Mouse (Mus musculus): Measurements from ENCODE around the gene Gp9. TPM values are rescaled to one million over a fixed set of nuclear protein-coding genes. Genes with fewer than 3 reads are reported as not detected.
"Not testable (repeated sequence)": the region's sequence is repeated elsewhere in the genome, so short reads cannot be mapped to it uniquely, and the experiment has no call there.

Gene Gp9
- total RNA-seq, 2 experiments from 2014 or later, result 0.94 to 1.1 TPM

DNA sequence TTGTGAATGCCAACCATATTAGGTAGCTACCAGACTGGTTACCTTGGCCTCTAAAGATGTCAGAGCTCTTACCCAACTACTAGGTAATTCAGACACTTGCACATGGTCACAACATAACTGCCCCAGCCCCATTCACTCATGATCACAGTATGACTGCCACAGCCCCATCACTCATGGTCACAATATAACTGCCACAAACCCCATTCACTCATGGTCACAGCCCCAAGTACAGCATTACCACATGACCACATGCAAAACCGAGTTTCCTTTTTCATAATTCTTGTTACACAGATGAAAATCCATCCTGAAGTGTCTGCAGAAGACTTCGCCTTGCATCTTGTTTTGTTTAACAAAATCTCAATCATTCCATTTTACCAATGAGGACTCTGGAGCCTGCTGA, 29.8 kb upstream of the Gp9 start:
- intact Hi-C loops (cut with DNase I), result no loop called here
- no peak for DNase-seq

DNA sequence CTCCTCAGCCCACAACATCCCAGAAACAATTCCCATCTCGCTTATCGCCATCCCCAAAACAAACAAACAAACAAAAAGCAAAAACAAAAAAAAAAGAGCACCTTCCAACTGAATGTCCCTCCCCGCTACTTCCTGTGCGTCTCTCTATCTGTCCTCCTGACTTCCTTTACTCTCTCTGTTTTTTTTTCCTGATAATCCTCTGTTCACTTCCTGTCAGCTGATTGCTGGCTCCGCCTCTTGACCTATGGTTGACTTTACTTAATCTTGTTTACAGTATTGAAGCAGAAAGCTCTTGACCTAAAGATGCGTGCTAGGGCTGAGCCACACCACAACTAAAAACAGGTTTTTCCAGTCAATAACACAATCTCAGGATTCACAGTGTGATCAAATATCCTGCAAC, 29.3 kb upstream of the Gp9 start:
- no peak for DNase-seq
- intact Hi-C loops (cut with DNase I), result no loop called here

DNA sequence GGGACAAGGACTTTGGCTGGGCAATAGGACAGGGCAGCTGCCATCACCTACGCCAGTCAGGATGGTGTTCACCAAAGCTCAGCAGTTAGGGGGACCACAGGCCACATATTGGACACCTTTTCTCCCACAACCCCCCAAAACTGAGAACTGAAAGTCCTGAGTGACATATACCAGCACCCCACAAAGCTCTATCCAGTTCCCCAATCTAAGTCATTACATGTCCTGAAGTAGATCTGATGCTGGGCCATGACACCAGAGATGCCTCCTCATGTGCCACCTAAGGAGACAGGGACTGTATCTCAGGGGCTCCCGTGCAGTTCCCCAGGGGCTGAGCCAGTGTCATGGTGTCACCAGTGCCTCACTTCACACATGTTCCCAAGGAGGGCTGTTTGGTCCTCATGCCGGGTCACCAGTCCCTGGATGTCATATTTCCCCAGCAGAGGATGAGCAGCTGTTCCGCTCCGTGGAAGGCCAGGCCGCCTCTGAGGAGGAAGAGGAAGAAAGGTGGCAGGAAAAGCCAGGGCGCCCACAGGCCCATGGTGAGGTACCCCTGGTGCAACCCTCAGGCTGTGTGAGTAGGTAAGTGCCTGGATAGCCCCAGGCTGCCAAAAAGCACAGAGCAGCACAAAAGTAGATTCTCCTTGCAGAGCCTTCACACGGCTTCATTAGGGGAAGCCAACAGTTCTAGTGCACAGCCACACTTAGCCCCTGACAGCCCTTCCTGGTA, 27.5 kb upstream of the Gp9 start:
- DNase-seq, result no peak
- intact Hi-C loops (cut with DNase I), result no loop called here

DNA sequence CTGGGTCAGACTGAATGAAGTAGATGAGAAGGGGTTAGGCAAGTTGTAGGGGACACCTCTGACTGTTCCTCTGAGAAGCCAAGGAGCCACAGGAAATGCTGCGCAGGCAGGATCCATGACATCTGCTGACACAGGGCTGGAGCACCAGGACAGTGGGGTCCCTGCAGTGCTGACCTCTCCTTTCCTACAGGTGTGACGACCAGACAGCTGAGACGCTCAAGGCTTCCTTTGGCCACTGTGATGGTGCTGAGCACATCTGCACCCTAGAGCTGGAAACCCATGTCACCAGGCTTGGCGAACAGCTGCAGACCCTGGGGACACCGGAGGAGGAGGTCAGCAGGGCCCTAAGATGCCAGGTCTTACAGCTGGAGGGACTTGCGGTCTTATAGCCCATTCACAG, 26.3 kb upstream of the Gp9 start:
- intact Hi-C loops (cut with DNase I), result no loop called here
- no peak for DNase-seq

DNA sequence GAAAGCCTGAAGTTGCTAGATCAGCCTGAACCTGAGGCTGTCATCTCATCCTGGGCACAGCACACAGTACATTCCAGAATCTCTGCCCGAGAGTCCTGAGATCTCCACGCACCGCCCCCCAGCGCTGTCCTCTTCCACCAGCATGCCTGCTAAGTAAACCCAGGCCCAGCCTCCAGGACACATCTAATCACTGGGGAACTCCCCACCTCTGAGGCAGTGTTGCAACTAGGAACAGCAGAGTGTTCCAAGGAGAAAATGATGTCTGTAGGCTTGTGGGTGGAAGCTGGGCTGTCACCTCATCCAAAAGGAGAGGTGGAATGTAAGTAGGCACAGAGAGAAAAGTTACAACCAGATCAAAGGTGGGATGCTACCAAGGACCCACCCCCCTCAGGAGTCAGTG, 22.7 kb upstream of the Gp9 start:
- intact Hi-C loops (cut with DNase I), result no loop called here
- no peak for DNase-seq

DNA sequence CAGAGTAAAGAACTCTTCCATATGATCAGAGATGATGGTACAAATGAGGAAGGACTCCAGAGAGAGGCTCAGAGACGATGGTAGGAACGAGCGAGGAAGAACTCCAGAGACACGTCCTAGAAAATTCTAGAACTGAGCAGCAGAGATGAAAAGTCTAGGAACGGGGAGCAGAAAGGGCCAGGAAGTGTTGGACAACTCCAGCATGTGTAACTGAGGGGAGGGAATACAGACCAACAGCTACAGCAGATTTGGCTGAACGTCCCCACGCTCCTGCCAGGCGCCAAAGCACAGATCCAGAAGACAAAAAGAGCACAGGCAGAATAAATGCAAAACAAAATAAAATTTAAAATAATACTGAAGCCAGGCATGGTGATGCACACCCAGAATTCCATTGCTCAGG, 21.0 kb upstream of the Gp9 start:
- intact Hi-C loops (cut with DNase I), result no loop called here
- no peak for DNase-seq

DNA sequence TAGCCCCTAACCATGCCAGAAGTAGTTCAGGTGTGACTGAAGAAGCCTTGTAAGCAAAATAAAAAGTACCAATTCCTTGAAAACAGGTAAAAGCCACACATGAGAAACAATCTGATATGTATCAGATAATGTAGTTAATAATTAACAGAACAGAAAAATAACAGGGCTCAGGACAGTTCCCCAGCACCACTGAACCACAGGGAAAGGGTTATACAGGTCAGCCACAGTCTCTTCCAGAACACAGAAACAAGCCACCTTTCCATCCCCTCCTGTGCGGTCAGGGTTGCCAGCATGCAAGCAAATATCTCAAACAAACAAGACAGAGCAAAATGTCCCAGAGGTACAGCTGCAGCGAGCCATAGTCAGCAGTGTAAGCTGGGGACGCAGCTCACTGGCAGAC, 18.5 kb upstream of the Gp9 start:
- intact Hi-C loops (cut with DNase I), result no loop called here

DNA sequence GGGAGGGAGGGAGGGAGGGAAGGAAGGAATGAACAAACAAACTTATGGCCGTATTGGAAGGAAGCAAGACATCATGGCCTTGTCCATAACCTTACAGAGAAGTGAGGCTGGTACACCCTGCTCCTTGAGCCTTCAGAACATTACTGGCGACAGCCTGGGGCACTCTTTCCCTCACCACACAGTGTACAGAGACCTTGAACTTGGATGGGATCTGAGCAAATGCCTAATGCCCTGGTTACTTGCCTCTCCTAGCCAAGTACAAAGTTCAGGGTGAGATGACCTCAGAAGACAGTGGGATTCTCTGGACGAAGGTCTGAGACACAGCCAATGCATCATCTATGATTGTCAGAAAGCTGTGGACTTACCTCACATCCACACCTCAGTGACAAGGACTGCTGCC, 18.0 kb upstream of the Gp9 start:
- no peak for DNase-seq
- intact Hi-C loops (cut with DNase I), result loop anchor here (5.0 kb wide), 3 partner anchors 77 to 237 kb away; partner anchors contain the start of genes Copg1, Gm45140 and Isy1

More for the DNA sequence above, 18.5 kb upstream of the Gp9 start:
- DNase-seq, result no peak

DNA sequence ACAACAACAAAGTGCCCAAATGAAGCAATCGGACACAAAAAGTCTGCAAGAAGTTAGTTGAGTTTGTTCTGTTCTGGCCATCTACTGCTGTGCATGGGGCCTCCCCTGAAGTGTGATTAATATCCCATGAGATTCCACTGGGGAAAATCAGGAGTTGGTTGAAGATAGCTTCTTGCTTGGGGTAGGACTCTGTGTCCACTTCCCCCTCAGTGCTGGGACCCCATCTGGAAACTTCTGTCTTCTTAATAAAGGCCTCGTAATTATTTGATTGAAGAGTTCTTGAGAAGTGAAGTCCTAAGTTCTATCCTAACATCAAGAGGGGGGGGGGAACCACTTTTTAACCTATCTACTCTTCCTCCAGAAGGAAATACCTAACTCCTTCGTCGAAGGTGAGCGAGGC, 15.7 kb upstream of the Gp9 start:
- DNase-seq, result no peak
- intact Hi-C loops (cut with DNase I), result loop anchor here (5.0 kb wide), 3 partner anchors 75 to 235 kb away; partner anchors contain the start of genes Copg1, Gm45140 and Isy1

DNA sequence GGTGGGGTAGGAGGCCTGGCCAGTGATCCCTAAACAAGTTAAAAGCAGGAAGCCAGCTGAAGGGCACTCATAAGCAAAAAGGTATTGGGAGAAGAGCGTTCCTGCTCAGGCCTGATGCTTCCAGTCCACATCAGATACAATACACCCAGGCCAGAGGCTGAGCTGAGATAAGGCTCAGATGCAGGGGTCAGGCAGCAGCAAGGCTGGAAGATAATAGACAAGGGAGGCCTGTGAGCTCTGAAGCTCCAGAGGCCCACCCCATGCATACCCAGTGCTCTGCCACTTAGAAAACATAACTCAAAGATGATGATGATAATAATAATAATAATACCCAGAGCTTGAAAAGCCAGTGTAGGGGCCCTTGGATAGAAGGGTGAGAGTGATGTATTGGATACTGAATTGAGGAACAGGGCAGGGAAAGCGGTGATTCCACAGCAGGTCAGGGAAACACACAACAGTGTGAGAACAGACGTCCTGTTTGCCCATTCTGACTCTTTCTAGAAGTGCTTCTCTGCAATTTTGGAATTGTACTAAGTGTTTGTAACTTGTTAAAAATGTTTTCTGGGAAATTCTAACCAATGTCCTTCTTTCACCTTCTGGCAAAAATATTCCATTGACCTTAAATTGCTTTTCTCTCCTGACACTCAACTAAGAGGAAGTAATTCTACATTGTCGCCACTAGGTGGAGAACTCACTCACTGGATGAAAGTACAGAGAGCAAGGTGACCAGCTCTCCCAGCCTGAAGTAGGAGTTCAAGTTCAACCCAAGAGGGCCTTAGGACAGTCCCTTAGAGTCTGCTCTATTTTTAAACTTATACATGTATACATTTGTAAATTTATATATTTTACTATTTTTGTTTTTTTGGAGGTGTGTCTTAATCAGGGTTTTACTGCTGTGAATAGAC, 14.2 kb upstream of the Gp9 start:
- intact Hi-C loops (cut with DNase I), result loop anchor here (5.0 kb wide), 3 partner anchors 74 to 234 kb away; partner anchors contain the start of genes Copg1, Gm45140 and Isy1
- no peak for DNase-seq

DNA sequence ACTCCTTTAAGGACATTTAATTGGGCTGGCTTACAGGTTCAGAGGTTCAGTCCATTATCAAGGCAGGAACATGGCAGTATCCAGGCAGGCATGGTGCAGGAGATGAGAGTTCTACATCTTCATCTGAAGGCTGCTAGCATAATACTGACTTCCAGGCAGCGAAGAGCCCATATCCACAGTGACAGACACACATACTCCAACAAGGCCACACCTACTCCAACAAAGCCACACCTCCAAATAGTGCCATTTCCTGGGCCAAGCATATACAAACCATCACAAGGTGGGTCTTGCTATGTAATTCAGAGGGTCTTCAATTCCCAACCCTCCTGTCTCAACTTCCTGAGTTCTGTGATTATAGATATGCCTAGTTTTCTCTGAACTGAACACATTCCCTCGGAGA, 13.6 kb upstream of the Gp9 start:
- not testable (repeated sequence) for DNase-seq
- intact Hi-C loops (cut with DNase I), result loop anchor here (5.0 kb wide), 3 partner anchors 73 to 233 kb away; partner anchors contain the start of genes Copg1, Gm45140 and Isy1

DNA sequence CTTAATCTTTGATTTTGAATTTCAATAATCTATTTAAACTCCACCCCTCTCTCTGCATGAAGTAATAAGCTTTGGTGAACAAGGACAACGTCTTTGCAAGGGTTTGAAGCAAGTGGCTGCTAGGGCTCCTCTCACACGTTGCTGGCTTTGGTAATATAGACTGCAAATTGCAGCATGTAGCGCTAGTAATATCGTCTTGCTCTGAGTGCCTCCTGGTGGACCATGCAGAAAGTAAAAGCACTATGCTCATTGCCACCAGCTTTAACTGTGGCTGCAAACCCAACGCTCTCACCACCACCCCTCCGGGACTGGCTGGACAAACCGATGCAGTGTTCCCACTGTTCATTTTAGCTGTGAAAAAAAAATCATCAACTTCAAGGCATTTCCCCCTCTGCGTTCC, 7.2 kb upstream of the Gp9 start:
- no peak for DNase-seq
- intact Hi-C loops (cut with DNase I), result loop anchor here (5.0 kb wide), 1 partner anchor 68 kb away; no protein-coding TSS in a partner anchor

DNA sequence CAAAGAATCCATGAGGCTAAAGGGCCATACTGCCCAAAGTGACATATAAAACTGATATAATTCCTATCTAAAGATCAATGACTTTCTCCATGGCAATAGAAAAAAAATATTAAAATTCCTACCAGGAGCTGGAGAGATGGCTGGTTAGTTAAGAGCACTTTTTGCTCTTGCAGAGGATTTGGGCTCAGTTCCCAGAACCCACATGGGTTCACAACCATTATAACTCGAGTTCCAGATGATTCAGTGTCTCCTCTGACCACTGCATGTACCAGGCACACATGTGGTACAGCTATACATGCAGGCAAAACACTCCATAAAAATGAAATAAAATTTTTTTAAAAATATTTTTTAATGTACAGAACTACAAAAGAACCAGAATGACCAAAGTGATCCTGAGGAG, 3.4 kb upstream of the Gp9 start:
- no peak for DNase-seq
- intact Hi-C loops (cut with DNase I), result loop anchor here (5.0 kb wide), 1 partner anchor 72 kb away; no protein-coding TSS in a partner anchor

DNA sequence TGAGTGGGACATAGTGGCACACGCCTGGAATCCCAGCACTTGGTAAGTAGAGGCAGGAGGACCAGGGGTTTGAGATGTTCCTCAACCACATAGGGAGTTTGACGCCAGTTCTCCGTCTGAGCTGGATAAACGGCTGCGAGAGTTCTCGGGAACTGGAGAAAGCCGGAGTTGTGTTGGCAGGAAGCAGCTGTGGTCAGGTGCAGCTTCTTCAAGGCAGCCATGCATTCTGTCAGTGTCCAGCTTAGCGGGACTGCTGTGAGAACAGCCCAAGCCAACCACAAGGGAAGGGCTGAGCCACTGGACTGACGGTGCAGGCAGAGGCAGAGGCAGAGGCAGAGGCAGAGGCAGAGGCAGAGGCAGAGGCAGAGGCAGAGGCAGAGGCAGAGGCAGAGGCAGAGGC, 3.0 kb upstream of the Gp9 start:
- DNase-seq, result no peak
- intact Hi-C loops (cut with DNase I), result loop anchor here (5.0 kb wide), 1 partner anchor 73 kb away; no protein-coding TSS in a partner anchor

DNA sequence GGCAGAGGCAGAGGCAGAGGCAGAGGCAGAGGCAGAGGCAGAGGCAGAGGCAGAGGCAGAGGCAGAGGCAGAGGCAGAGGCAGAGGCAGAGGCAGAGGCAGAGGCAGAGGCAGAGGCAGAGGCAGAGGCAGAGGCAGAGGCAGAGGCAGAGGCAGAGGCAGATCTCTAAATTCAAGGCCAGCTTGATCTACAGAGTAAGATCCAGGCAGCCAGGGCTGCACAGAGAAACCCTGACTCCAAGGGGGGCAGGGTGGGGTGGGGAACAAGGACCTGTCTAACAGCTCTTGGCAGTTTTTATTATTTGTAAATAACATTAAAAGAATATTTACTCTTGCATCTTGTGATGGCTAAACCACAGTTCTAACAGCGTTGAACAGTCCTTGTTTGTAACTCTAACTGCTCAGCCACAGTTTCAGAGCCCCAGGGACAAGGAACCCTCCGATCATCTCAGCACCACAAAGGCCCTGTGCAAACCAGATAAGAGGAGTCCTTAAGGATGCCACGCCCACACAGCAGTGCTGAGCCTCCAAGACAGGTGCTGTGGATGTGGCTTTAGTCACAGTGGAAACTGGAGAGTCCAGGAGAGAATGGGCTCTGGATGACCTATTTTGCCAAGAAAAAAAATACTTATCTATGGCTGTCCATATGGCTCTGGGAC, 2.2 kb upstream of the Gp9 start:
- no peak for DNase-seq
- intact Hi-C loops (cut with DNase I), result no loop called here

DNA sequence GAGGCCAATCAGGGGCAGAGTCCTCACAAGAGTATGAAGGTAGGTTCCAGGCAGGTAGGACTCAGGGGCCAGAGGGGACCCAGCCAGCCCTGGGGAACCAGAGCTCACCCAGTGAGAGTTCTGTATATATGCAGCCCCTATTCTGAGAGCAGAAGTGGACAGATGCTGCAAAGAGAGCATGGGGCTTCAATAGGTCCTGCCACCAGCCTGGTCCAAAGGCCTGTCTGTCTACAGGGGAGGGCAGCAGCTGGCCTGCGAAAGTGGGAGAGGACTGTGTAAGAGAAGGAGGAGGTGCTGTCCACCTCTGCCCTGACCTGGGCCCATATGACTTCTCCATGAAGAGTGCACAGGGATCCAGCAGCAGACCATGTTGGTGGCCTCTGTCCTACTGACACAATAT, 1.2 kb upstream of the Gp9 start:
- intact Hi-C loops (cut with DNase I), result no loop called here
- no peak for DNase-seq

DNA sequence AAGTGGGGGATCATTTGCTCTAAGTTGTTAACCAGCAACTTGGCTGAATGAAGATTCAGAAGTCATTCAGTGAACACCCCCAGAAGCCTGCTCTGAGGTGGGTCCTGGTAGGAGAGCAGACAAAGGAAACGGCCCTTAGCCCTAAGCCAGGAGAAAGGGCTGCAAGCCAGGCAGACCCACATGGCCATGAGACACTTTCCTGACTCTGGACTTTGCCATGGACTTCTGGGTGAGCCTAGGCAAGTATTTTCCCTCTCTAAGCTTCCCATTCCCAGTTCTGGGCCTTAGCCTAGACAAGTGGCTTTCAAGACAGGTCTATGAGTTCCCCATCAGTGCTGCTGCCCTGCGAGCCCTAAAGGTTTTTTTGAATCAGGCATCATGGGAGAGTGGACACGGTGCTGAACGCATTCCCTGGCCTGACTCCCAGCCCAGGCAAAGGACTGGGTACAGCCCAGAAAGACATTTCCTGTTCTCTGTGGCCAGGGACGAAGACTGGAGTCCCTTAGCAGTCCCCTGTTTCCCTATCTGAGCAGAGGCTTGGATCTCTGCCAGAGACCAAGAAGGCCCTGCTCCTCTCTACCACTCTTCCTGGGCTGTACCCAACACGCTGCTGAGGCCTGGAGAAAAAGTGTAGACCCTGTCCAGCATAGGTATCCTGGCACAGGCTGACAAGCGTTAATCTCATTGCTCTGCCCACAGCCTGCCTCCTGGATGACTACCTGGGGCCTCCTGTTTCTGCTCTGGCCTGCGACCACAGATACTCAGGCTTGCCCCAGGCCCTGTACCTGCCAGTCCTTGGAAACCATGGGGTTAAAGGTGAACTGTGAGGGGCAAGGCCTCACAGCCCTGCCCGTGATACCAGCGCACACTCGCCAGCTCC, 662 bp downstream of the Gp9 start:
- intact Hi-C loops (cut with DNase I), result no loop called here
- DNase-seq, result no peak

DNA sequence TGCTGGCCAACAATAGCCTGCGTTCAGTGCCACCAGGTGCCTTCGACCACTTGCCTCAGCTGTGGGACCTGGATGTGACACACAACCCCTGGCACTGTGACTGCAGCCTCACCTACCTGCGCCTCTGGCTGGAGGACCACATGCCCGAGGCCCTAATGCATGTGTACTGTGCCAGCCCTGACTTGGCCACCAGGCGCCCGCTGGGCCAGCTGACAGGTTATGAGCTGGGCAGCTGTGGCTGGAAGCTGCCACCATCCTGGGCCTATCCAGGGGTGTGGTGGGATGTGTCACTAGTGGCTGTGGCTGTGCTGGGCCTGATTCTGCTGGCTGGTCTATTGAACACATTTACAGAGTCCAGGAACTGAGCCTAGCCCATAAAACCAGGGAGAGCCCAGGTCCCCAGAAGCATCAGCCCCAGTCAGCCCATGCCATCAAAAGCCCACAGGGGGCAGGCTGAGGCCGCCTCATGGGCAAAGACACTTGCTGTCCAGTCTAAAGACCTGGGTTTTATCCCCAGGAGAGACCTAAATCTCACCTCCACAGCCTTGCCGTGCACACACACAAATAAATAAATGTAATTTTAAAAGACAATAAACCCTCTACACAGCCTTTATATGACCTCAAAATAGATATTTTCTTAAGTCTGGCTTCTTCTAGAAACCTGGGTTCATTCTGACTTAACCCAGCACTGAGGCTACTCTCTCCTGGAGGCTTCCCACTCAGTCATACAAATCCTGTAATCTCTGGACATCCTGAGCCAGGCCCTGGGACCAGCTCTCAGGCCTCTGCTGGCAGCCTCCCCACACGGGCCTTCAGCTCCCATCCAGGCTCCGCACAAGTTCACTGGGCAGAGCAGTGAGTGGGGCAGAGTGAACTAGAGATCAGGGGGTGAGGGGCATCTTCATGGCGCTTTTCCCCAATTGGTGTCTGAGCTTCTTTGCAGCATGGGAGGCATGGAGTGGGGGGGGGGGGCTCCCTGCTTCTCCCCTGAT, 1.6 kb downstream of the Gp9 start:
- DNase-seq, result no peak
- intact Hi-C loops (cut with DNase I), result no loop called here
